Mouse (Mus musculus) R1 (cell line): ENCODE data around the gene Rnf213.

Experiments used
- DNase-seq: peaks from one replicate; pipeline ENCODE4 v3.0.0-alpha.2; 2018; ENCODE audit warnings: low read depth, low spot score

Rnf213 gene

DNA sequence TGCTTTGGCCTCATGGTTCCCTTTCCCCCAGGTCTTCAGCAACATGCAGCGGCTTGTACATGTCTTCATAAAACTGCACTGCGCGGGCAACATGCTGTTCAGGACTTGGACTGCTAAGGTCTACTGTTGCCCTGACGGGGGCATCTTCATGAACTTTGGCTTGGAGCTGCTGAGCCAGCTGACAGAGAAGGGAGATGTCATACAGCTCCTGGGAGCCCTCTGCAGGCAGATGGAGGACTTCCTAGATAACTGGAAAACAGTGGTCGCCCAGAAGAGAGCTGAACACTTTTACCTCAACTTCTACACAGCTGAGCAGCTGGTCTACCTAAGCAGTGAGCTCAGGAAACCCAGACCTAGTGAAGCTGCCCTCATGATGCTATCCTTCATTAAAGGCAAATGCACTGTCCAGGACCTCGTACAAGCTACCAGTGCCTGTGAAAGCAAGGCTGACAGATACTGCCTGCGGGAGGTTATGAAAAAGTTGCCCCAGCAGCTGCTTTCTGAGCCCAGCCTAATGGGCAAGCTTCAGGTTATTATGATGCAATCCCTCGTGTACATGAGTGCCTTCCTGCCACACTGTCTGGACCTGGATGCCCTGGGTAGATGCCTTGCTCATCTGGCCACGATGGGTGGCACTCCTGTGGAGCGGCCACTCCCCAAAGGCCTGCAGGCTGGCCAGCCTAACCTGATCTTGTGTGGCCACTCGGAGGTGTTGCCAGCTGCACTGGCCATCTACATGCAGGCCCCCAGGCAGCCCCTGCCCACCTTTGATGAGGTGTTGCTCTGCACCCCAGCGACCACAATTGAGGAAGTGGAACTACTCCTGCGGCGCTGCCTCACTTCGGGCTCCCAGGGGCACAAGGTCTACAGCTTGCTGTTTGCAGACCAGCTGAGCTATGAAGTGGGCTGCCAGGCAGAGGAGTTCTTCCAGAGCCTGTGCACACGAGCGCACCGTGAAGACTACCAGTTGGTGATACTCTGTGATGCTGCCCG lies 43.3 kb downstream of the Rnf213 start:
- DNase-seq, result peak; percentile 57

DNA sequence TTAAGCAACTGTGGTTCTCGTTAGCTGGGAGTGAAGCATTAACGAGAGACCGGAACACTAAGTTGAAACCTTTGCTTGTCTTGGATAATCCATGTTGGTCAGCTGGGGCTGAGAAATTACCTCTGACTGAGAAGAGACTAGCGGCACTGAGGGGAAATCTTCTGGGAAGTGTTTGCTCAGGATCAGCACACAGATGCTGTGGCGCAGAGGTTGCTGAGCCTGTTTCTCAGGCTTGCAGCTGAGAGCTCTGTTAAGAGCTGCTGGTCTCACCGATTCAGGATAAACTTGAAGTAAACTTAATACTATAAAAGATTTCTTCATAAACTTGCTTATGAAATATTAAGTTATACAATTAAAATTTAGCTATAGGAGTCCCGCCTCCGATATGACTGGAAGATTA lies 45.9 kb downstream of the Rnf213 start:
- no peak for DNase-seq

DNA sequence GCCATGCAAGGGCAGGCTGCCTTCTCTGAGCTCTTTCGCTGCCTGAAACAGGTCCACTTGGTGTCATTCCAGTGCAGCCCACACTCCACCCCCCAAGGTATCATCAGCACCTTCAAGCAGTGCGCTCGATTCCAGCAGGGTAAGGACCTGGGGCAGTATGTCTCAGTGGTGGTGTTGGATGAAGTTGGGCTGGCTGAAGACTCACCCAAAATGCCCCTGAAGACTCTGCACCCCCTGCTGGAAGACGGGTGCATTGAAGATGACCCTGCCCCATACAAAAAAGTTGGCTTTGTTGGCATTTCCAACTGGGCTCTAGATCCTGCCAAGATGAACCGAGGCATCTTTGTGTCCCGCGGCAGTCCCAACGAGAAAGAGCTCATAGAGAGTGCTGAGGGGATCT lies 49.3 kb downstream of the Rnf213 start:
- DNase-seq, result peak; percentile 13

DNA sequence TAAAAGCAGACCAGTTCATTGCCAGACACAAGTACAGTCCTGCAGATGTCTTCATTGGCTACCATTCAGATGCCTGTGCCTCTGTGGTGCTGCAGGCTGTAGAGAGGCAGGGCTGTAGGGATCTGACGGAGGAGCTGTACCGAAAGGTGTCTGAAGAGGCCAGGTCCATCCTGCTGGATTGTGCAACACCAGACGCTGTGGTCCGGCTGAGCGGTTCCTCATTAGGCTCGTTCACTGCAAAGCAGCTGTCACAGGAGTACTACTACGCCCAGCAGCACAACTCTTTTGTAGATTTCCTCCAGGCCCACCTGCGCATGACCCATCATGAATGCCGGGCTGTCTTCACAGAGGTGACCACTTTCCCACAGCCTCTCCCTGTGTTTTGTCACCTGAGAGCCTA lies 50.5 kb downstream of the Rnf213 start:
- no peak for DNase-seq

DNA sequence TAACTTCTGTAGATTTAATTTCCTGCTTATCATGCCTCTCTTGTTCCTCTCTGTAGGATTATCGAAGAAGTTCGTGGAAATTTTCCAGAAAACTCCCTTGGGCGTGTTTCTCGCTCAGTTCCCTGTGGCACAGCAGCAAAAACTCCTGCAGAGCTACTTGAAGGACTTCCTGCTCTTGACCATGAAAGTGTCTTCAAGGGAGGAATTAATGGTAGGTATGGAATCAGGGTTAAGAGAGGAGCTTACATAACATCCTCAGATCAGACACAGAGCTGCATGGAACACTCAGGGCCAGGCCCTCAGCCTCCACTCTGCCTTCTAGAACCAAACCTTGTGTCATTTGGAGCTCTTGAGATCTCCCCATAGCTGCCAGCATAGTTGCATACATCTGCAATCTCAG lies 63.2 kb downstream of the Rnf213 start:
- no peak for DNase-seq

DNA sequence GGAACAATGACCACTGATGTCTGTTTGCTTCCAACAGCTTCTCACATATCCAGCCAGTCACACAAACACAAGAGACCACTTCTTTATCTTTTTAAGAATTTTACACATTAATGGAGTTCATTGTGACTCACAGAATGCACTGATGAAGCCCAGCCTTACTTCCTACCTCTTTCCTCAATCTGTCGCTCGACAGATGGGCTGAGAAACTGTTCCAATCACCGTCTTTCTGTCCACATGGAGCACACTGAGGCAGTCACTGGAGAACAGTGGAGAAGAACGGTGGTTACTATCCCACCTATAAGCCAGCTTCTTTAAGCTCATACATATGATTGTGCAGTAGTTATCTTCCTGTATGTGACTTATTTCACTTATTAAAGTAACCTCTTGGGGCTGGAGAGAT lies 85.0 kb downstream of the Rnf213 start:
- no peak for DNase-seq

DNA sequence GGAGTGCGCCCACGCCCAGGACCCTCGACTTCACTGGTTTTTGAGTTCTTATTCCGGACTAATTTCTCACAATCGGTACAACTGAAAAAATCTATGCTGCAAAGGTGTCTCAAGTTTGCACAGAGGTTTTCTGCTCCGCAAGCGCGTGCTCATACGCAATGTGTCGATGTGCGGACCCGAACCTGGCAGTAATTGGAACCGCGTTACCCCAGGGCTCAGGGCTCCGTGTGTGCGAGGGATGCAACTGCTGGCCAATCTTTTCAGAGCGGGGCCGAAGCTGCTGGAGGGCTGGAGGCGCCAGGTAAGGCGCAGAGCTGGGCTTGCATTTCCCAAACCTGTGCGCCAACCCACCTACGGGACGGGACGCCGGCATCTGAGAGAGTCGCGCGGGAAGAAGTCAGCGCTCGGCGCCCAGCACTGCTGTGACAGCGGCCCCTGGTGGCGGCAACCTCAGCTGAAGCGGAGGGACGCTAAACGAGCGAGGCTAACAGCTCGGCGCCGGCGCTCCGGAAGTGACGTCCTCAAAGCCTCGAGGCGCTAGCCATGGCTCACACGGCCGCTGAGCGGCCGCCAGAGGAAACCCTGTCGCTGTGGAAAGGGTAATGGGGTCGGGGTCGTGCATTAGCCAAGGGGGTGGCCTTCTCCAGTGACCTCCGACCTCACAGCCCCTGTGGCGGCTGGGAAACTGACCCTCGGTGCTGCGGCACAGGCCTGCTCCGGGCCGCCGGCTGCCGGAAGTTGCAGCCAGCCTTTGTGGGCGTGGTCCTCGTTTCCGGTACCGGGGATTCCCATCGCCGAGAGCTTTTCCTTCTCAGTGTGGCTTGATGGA lies 98.2 kb downstream of the Rnf213 start, which contains the start of gene Endov:
TSS of gene Endov (plus strand) at position 487 of the 829 bp plus-strand sequence.
- DNase-seq, result peak; percentile 96

DNA sequence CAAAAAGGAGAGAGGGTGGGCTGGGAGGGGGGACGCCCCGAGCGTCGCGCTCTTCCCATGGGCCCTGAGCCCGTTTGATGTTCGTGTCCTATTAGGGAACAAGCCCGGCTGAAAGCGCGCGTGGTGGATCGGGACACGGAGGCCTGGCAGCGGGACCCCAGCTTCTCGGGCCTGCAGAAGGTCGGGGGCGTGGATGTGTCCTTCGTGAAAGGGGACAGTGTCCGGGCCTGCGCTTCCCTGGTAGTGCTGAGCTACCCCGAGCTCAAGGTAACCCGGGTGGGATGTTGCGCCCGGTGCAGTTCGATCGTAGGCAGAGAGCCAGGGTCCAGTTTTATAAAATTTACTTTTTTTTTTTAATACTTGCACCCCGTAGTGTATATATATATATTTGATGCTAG lies 98.8 kb downstream of the Rnf213 start:
- DNase-seq, result no peak

DNA sequence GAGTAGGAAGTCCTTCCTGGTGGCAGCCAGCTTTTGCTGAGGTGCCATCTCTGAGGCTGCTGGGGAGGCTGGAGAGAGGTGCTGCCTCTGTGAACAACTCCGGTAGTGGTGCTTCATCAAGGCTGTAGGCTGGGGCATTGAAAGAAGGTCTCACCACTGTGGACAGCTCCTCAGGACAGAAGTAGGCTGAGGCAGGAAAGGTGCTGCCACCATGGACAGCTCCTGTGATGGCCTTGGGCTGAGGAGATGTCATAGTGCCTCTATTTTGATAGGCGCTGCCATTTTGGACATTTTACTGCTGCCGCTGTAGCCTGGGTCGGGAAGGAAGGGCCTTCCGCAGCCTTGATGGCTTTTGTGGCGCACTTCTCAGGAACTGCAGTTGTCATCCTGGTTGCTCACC lies 99.9 kb downstream of the Rnf213 start:
- DNase-seq, result peak; percentile 90

DNA sequence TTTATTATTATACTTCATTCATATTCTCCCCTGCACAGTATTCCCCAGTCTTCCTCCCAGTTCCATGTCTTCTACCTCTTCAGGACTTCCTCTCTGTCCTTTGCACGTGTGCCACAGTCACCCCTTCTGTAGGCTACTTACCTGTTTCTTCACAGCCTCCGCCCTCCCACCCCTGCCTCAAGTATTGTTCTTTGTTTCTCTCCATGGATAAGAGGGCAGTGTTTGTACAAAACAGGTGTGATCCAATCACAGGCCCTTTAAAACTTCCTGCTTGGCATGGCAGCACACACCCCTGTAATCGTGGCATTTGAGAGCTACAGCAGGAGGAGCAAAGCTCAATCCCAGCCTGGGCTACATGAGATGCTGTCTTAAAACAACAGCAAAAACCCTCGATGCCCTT lies 100.6 kb downstream of the Rnf213 start:
- no peak for DNase-seq

DNA sequence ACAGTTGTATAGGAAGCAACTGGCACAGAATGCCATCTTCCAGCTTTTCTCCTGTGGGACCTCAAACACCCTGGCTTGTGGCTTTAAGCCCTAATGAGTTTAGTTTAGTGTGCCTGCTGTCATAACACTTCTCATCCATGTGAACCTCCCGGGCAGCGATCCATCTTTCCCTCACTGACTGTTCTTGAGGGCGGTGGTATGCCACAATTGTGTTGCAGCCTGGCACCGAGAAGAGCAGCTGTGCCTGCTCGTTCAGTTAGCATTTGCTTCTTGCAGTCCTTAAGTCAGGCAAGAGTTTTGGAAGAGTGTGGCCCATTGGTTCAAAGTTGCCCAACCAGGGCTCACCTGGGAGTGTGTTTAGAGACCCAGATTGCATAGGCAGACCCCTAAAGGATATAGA lies 103.2 kb downstream of the Rnf213 start:
- DNase-seq, result no peak

DNA sequence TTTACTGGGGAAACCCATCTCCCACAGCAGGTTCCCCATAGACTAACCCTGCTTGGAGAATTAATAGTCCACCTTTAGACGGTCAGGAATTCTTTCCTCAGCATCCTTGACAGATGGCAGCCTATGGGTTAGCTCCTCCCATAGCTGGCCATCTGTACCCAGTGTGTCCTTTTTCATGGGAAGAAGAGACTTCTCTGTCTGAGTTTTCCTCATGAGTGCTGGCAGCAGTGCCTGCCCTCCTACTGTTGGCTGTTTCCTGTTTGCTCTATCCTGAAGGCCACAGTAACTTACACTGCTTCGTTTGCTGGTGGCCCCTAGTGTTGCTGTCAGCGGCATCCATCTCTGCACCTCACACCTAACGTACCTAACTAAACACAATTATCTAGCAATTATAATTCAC lies 104.6 kb downstream of the Rnf213 start:
- DNase-seq, result no peak

DNA sequence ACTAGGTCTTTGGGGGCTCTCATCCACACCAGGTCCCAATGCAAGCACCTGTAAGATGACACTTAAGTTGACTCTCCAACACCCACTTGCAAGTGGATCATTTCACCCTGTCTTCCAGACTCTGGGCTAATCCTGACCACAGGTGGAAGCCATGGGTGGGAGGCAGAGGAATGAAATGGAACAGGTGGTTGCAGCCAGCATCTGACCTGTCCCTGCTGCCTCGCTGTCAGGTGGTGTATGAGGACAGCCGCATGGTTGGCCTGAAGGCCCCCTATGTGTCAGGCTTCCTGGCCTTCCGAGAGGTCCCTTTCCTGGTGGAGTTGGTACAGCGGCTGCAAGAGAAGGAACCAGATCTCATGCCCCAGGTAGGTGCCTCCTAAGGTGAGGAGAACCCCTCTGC lies 106.4 kb downstream of the Rnf213 start:
- DNase-seq, result no peak

DNA sequence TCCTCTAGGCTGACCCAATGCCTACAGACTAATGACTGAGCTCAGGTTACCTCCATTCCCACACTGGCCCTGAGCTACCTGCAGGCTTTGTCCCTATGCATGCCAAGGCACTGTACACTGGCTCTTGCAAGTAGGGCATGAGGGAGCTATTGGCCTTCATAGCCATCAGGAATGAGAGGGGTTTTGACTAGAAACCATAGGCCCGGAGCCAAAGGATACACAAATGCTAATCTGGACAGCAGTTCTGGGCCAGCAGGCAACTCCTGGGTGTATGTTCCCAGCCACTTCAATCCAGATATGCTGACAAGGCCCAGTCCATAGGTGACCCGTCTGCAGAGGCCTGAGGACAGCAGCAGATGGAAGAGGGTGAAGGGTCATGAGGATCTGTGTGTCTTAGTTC lies 107.1 kb downstream of the Rnf213 start:
- no peak for DNase-seq

DNA sequence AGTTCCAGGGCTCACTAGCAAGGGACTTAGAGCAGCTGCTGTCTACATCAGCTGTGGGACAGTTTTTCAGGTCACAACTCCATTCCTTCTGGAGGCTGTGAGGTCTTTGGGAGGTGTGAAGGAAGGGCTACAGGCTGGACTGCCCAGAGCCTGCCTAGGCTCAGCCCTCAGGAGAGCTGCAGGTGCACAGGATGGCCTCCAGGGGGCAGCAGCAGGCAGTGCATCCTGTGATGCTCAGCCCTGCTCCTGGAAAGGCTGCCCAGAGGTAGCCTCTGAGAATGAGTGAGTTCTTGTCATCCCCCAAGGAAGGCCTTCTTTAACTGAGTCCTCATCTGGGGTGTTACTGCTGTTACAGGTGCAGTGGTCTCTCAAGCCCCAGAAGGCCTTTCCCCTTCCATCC lies 110.8 kb downstream of the Rnf213 start:
- DNase-seq, result peak; percentile 40

DNA sequence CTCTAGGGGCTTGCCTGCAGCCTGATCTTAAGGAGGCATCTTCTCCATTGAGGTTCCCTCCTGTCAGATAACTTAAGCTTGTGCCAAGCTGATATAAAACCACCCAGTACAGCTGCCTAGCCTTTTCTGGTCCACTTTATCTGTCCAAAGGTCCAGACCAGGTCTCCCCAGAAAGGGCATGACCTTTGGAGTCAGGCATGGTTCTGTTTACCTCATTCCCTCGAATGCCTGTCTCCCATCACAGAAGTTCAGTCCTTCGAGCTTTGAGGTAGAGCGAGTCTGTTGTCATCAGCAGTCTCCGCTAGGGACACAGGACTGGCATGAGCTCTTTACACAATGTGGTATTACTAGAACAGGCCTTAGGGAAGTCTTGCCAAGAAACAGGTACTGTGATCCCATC lies 113.5 kb downstream of the Rnf213 start:
- no peak for DNase-seq

DNA sequence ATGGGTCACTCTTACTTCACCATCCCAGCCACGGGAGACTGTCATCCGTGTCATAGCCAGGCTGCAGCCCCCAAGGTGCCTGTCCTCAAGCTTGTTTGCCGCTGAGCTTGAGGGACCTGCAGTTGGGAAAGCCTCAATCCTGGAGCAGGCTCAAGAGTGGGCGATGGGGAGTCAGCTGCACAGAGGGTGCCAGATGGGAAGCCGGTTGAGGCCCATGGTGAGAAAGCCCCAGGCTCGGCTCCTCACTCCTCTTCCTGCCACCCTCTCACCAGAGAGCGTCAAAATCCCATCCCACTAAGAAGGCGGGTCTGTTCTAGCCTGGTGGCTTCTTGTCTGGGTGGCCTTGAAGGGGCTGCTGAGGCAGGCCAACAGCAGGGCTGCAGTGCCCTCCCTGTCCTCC lies 114.9 kb downstream of the Rnf213 start:
- no peak for DNase-seq

DNA sequence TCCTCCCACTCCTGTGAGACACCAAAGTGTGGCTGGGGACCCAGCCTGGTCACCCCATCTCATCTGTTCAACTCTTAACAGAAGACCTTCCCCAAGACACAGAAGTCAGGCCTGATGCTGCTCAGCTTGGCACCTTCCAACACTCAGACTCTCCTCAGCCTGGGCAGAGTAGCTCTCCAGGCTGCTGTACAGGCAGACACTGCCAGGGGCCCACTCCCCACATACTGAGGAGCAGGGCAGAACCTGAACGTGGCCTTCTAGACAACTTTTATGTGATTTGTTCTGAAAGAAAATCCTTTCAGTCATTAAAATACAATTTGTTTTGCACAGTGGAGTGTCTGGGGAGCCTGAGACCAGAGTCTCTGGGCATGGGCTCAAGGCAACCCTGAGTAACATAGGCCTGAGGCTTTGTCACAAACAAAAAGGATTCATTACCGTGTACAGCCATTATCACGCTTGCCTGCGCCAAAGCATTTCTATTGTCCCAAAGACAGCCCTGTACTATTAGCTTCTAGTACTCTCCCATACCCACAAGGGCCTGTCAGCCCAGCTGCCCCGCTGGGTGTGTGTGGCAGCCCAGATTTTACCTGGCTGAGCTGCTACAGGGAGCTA lies 116.4 kb downstream of the Rnf213 start:
- DNase-seq, result no peak

DNA sequence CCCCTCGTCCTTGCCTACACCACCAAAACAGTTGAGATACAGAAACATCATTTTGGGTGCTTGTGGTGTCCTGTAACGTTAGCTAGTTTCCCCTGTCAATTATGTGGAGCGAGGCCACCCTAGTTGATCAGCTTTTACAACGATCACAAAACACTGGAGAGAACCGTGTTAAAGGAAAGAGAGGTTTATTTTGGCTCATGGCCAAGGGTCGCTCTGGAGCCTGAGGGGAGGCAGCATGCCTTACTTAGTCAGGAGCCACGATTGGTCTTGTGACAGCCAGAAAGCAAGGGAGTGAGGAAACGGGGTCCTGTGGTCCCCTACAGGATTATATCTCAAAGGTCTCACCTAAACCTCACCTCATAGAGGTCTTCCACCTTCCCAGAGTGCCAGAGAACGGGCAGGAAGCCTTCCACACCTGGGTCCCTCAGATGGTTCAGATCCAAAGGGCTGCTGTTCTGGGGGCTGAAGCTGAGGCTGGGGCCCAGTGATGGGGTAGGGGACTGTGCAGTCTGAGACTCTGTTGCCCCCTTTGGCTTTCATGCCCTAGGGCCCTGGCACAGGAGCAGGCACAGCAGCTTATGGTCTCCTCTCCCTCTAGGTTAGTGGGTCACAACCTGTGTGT lies 120.2 kb downstream of the Rnf213 start:
- no peak for DNase-seq

DNA sequence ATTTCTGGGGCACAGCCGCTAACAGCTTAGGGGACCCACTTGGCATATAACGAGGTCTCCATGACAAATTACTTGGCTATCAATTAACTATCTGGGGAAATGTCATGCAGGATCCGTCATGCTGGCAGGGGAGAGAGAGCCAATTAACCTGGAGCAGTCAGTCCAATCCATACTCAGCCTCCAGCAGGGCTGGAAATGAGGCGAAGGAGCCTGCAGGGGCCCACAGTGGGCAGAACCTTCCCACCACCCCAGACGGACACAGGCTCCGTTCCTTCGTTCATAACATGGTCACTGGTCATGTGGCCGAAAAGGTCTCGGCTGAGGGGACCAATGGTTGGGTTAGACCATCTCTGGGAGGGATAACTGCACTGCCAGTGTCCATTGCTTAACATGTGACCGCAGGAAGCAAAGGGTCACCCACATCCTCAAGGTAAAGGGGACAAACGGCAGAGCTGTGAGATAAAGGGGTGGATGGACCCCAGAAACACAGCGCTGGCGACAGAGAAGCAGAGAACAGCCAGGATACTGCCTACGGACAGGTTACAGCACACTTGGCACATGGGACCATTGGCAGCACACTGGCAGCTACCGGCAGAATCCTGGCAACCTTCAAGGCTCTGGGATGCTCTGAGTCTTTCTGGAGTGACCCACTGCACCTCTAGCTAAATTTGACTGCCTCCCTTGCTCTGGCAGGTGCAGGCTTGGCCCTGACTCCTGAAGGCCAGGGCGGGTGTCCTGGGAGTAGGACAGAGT lies 121.4 kb downstream of the Rnf213 start:
- DNase-seq, result no peak
